Mouse (Mus musculus) intestine, postnatal 0 days (tissue): ENCODE results near the gene Lama4. TPM values are rescaled to one million over a fixed set of nuclear protein-coding genes. Genes with fewer than 3 reads are reported as not detected.

Experiments used
- ATAC-seq: fragments of 200-750 bp; cut with Nextera tagmentation; 2 replicates; pipeline ENCODE4 v1.8.0; 2017; ENCODE audit warnings: mild to moderate bottlenecking, moderate TSS enrichment, moderate library complexity
- H3K27ac ChIP-seq: fragments of 300-500 bp; sonication (generic); 2 replicates; pipeline ENCODE4 v1.5.1; 2014; ENCODE audit warnings: mild to moderate bottlenecking, low read depth, low read length, moderate library complexity
- H3K27me3 ChIP-seq: fragments of 300-500 bp; sonication (generic); replicated peaks from 2 replicates; pipeline ENCODE4 v1.6.1; 2014; ENCODE audit warnings: low read length, mixed read lengths; ENCODE audit not compliant: control insufficient read depth, insufficient read depth
- H3K36me3 ChIP-seq: fragments of 300-500 bp; sonication (generic); 2 replicates; pipeline ENCODE4 v1.6.1; 2014; ENCODE audit warnings: mild to moderate bottlenecking, moderate library complexity; ENCODE audit not compliant: control insufficient read depth, insufficient read depth
- H3K4me1 ChIP-seq: fragments of 300-500 bp; sonication (generic); replicated peaks from 2 replicates; pipeline ENCODE4 v1.6.1; 2014; ENCODE audit warnings: antibody characterized with exemption, low read length, mixed read lengths; ENCODE audit not compliant: control insufficient read depth, insufficient read depth
- H3K4me2 ChIP-seq: fragments of 300-500 bp; sonication (generic); replicated peaks from 2 replicates; pipeline ENCODE4 v1.6.1; 2014; ENCODE audit warnings: low read depth, mild to moderate bottlenecking, moderate library complexity
- H3K4me3 ChIP-seq: fragments of 300-500 bp; sonication (generic); 2 replicates; pipeline ENCODE4 v1.5.1; 2014; ENCODE audit warnings: low read depth, low read length
- H3K9ac ChIP-seq: fragments of 300-500 bp; sonication (generic); 2 replicates; pipeline ENCODE4 v1.6.1; 2014; ENCODE audit warnings: mild to moderate bottlenecking, low read depth, low read length
- H3K9me3 ChIP-seq: fragments of 300-500 bp; sonication (generic); 2 replicates; pipeline ENCODE4 v1.6.1; 2016; ENCODE audit warnings: mixed run types; ENCODE audit not compliant: control insufficient read depth
- CTCF ChIP-seq: sonication (generic); IDR thresholded peaks from 2 replicates; pipeline ENCODE4 v1.5.1; 2016; ENCODE audit warnings: low read depth, mild to moderate bottlenecking, control low read depth, antibody characterized with exemption, moderate library complexity
- WGBS: fragments of 180-500 bp; shearing (Covaris S2); extraction: QIAGEN DNeasy Blood & Tissue Kit; methylation state at CpG from one replicate; pipeline ENCODE4 v1.1.7; 2014; 5-methylcytosine and 5-hydroxymethylcytosine counted together
- polyA plus RNA-seq: library from polyadenylated mRNA; unstranded; fragments of >200 nt; fragmentation: Nextera tagmentation; extraction: Ambion mirVana; gene quantifications from 2 replicates; pipeline ENCODE4 v1.2.1, GENCODE M21; 2015

Lama4 gene
- polyA plus RNA-seq, 1 experiment from 2014 or later: 28.3 TPM

DNA sequence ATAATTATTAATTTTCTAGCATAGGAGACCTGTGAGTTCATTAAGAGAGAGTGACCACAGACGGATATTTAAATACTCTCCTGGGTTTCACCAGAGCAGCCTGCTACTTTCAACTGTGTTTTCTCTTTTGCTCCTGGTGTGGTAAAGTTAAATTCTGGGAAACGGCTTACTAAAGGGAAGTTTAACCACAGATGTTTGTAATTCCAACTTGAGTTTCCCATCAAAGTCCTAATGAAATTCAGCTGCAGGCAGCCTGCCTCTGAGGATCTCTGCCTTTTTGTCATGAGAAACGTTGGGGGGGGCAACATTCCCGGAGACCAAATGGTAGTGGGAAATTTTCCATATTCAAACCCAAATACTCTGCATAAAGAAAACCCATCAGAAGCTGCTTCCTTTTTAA, 7.7 kb downstream of the Lama4 start:
- H3K36me3 ChIP-seq: no peaks in the 10 kb centered on the region
- TF ChIP-seq CTCF: no peak
- no peaks in the 10 kb centered on the region for H3K4me1 ChIP-seq
- no peaks in the 10 kb centered on the region for H3K27me3 ChIP-seq
- H3K9me3 ChIP-seq: no peaks in the 10 kb centered on the region
- H3K9ac ChIP-seq: no peak overlapping the region
- no peak overlapping the region for H3K27ac ChIP-seq
- WGBS: 55% methylated on average over 4 of the region's 4 CpGs
- no peak overlapping the region for H3K4me3 ChIP-seq
- H3K4me2 ChIP-seq: no peak overlapping the region
- no peak for ATAC-seq

GRCm38 (mm10) chr10:38978195-38978594, 12.9 kb downstream of the Lama4 start:
- no peak for ATAC-seq
- Histone ChIP-seq H3K27ac (no peak overlapping the region), H3K27me3 (no peaks in the 10 kb centered on the region)

DNA sequence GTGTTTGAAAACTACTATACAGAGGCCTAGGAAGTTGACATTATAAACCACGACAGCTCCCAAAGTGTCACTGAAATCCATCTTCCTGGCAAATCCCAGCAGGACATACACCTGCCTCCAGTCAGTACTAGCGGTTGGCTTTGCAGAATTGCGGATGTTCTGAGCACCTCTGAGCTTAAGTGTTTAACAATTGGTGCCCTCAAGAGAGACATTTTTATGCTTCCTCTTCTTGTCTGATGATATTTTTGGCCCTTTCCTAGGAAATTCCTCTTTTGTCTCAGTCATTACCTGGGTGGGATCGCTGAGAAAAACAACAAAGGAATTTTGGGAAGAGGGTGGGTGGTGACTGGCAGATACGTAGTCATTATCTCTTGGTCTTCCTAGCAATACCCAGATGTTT, 14.4 kb downstream of the Lama4 start:
- H3K9me3 ChIP-seq: no peaks in the 10 kb centered on the region
- H3K4me2 ChIP-seq: no peak overlapping the region
- H3K27ac ChIP-seq: no peak overlapping the region
- no peak for TF ChIP-seq CTCF
- no peaks in the 10 kb centered on the region for H3K36me3 ChIP-seq
- ATAC-seq: no peak
- WGBS: 61% methylated on average over 5 of the region's 5 CpGs
- no peaks in the 10 kb centered on the region for H3K4me1 ChIP-seq
- H3K27me3 ChIP-seq: no peaks in the 10 kb centered on the region
- H3K9ac ChIP-seq: no peak overlapping the region
- no peak overlapping the region for H3K4me3 ChIP-seq

More at GRCm38 (mm10) chr10:38978195-38978594, 12.9 kb downstream of the Lama4 start:
- WGBS: 39% methylated on average over 1 of the region's 1 CpGs
- no peak for TF ChIP-seq CTCF
- no peak overlapping the region for H3K4me2 ChIP-seq
- H3K4me3 ChIP-seq: no peak overlapping the region
- no peaks in the 10 kb centered on the region for H3K36me3 ChIP-seq
- H3K4me1 ChIP-seq: no peaks in the 10 kb centered on the region
- no peak overlapping the region for H3K9ac ChIP-seq
- H3K9me3 ChIP-seq: no peaks in the 10 kb centered on the region

DNA sequence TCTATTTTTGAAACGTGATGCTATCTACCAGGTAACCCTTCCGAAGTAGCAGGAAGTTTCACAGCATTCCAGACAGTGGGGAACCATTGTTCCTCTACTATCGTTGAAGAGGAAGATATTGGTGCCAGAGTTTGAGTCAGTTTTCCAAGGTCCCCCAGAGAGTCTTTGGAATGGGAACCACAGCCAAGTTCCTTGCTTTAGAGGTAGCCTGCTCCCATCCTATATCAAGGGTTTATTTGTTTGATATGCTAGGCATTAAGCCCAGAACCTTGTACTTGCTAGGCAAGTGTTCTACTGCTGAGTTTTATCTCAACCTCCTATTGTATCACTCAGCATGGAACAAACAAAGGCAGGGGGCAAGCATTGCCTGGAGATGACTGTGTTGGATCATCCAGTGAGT, 15.7 kb downstream of the Lama4 start:
- H3K27me3 ChIP-seq: no peaks in the 10 kb centered on the region
- no peak overlapping the region for H3K9ac ChIP-seq
- no peak for TF ChIP-seq CTCF
- no peaks in the 10 kb centered on the region for H3K9me3 ChIP-seq
- H3K4me1 ChIP-seq: no peaks in the 10 kb centered on the region
- no peak overlapping the region for H3K27ac ChIP-seq
- no peak overlapping the region for H3K4me2 ChIP-seq
- ATAC-seq: no peak
- WGBS: 65% methylated on average over 3 of the region's 3 CpGs
- no peaks in the 10 kb centered on the region for H3K36me3 ChIP-seq
- no peak overlapping the region for H3K4me3 ChIP-seq

- TF ChIP-seq CTCF: no peak
- no peak overlapping the region for H3K4me3 ChIP-seq
- WGBS: 16% methylated on average over 4 of the region's 4 CpGs
- H3K4me2 ChIP-seq: no peak overlapping the region
- H3K9ac ChIP-seq: no peak overlapping the region
- H3K4me1 ChIP-seq: no peaks in the 10 kb centered on the region
- no peak for ATAC-seq
- no peaks in the 10 kb centered on the region for H3K27me3 ChIP-seq
- no peaks in the 10 kb centered on the region for H3K36me3 ChIP-seq
- no peaks in the 10 kb centered on the region for H3K9me3 ChIP-seq
- H3K27ac ChIP-seq: no peak overlapping the region
Measured at GRCm38 (mm10) chr10:38984358-38985075, 19.2 kb downstream of the Lama4 start.

GRCm38 (mm10) chr10:38986053-38986452, 20.7 kb downstream of the Lama4 start:
- Histone ChIP-seq H3K4me3 (no peak overlapping the region), H3K27me3 (no peaks in the 10 kb centered on the region), H3K27ac (no peak overlapping the region), H3K9ac (no peak overlapping the region), H3K9me3 (no peaks in the 10 kb centered on the region), H3K36me3 (no peaks in the 10 kb centered on the region), H3K4me2 (no peak overlapping the region), H3K4me1 (no peaks in the 10 kb centered on the region)
- 72% methylated on average over 3 of the region's 3 CpGs for WGBS
- no peak for TF ChIP-seq CTCF
- ATAC-seq: no peak
